Mouse (Mus musculus): Measurements from ENCODE around the gene Mrgprx2.
"Not testable (repeated sequence)": the region's sequence is repeated elsewhere in the genome, so short reads cannot be mapped to it uniquely, and the experiment has no call there.

The Mrgprx2 gene

GRCm38 (mm10) chr7:48499221-48499620, at the start of gene Mrgprx2:
Gene Mrgprx2 (minus strand): TSS chr7:48499321.
- no peak for DNase-seq (ENCODE audit: low spot score in 2 of 2)

GRCm38 (mm10) chr7:48456242-48456641, 42.9 kb downstream of the Mrgprx2 start, which contains the start of gene Mrgprb1:
Gene Mrgprb1 (minus strand): TSS chr7:48456342.
- DNase-seq (ENCODE audit: low spot score in 2 of 2), result no peak

- no peak for DNase-seq (ENCODE audit: low spot score in 2 of 2)
These were observed 62.5 kb downstream of the Mrgprx2 start for GRCm38 (mm10) chr7:48436581-48436980.

- DNase-seq (ENCODE audit: low spot score in 2 of 2), result not testable (repeated sequence)
These were observed 63.2 kb downstream of the Mrgprx2 start for GRCm38 (mm10) chr7:48435936-48436335.
